Mouse (Mus musculus) hindbrain, postnatal 0 days (tissue): ENCODE data around the gene 5730596B20Rik. TPM values are rescaled to one million over a fixed set of nuclear protein-coding genes. Genes with fewer than 3 reads are reported as not detected.

ENCODE experiments used
- ATAC-seq: fragments of 200-750 bp; cut with Nextera tagmentation; 2 replicates; pipeline ENCODE4 v1.8.0; 2017; ENCODE audit warnings: mild to moderate bottlenecking, moderate TSS enrichment, moderate library complexity
- DNase-seq: peaks from one replicate; pipeline ENCODE4 v3.0.0-alpha.2; 2015; ENCODE audit warnings: low spot score
- H3K27ac ChIP-seq: fragments of 300-500 bp; sonication (generic); 2 replicates; pipeline ENCODE4 v1.5.1; 2014; ENCODE audit warnings: mild to moderate bottlenecking
- H3K27me3 ChIP-seq: fragments of 300-500 bp; sonication (generic); 2 replicates; pipeline ENCODE4 v1.6.1; 2014; ENCODE audit warnings: low read length, mixed read lengths; ENCODE audit not compliant: insufficient read depth
- H3K36me3 ChIP-seq: fragments of 300-500 bp; sonication (generic); 2 replicates; pipeline ENCODE4 v1.6.1; 2014; ENCODE audit warnings: low read length, mixed read lengths; ENCODE audit not compliant: insufficient read depth
- H3K4me1 ChIP-seq: fragments of 300-500 bp; sonication (generic); 2 replicates; pipeline ENCODE4 v1.6.1; 2014; ENCODE audit warnings: antibody characterized with exemption, low read length, mixed read lengths; ENCODE audit not compliant: insufficient read depth
- H3K4me2 ChIP-seq: fragments of 300-500 bp; sonication (generic); 2 replicates; pipeline ENCODE4 v1.6.1; 2014; ENCODE audit warnings: low read depth, mild to moderate bottlenecking, low read length, moderate library complexity, mixed read lengths
- H3K4me3 ChIP-seq: fragments of 300-500 bp; sonication (generic); 2 replicates; pipeline ENCODE4 v1.5.1; 2014; ENCODE audit warnings: low read length
- H3K9ac ChIP-seq: fragments of 300-500 bp; sonication (generic); replicated peaks from 2 replicates; pipeline ENCODE4 v1.6.1; 2014; ENCODE audit warnings: mild to moderate bottlenecking, low read length, moderate library complexity, mixed read lengths
- H3K9me3 ChIP-seq: fragments of 300-500 bp; sonication (generic); 2 replicates; pipeline ENCODE4 v1.6.1; 2016; ENCODE audit warnings: low read length, mixed read lengths
- CTCF ChIP-seq: IDR thresholded peaks from 2 replicates; pipeline ENCODE4 v1.5.1; 2016; ENCODE audit warnings: antibody characterized with exemption, control low read depth, low read depth
- WGBS: fragments of 180-500 bp; shearing (Covaris S2); extraction: QIAGEN DNeasy Blood & Tissue Kit; methylation state at CpG from one replicate; pipeline ENCODE4 v1.1.7; 2014; 5-methylcytosine and 5-hydroxymethylcytosine counted together
- polyA plus RNA-seq: library from polyadenylated mRNA; unstranded; fragments of >200 nt; fragmentation: Nextera tagmentation; extraction: Ambion mirVana; gene quantifications from 2 replicates; pipeline ENCODE4 v1.2.1, GENCODE M21; 2015
- total RNA-seq: library from RNA; depleted of rRNA; stranded (reverse); fragments of >200 nt; gene quantifications from 2 replicates; pipeline ENCODE4 v1.2.3, GENCODE M21; 2014

5730596B20Rik gene
- total and polyA plus RNA-seq, 2 experiments from 2014 or later = 1.2 to 1.5 TPM

DNA sequence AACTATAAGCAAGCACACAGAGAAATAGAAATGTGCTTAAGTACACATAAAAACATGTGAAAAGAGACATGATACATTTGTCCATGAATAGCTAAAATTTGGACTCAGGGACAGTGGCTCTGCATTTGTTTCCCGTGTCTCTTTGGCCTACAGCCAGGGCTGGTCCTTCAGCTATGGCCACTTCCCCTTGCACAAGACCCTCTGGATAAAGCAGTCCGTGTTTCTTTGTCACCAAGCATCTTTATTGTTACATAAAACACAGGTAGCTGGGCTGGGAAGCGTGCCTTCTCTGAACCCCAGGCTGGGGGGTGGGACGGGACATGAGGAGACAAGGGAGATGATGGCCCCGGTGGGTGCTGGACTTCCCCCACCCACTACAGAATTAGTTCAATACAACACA lies 37.0 kb downstream of the 5730596B20Rik start:
- 11% methylated on average over 5 of the region's 5 CpGs for WGBS
- Histone ChIP-seq H3K9ac (no peak overlapping the region), H3K9me3 (no peaks in the 10 kb centered on the region), H3K4me2 (no peak overlapping the region), H3K27me3 (peaks cover 98% of the 10 kb centered on the region), H3K4me1 (no peaks in the 10 kb centered on the region), H3K27ac (no peak overlapping the region), H3K36me3 (no peaks in the 10 kb centered on the region), H3K4me3 (no peak overlapping the region)
- ATAC-seq (no peak), DNase-seq (no peak)
- no peak for TF ChIP-seq CTCF

DNA sequence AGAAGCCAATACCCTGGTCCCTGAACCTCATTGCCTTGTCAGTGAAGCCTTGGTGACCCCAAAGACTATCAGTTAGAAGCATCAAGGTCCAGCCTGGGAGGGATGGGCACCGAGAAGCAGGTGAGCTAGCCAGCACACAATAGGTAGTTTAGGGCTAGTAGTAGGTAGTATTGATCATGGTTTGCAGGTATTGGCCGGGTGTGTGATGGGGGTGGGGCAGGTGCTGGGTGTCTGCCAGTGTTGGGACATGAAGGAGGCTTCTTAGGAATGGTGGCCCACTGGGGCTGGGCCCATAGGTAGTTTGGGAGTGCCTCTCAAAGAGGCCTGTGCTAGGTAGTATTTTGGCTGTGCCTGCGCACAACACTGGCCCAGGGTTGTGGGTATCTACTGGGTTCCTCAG lies 37.8 kb downstream of the 5730596B20Rik start:
- no peak for ATAC-seq
- Histone ChIP-seq H3K27ac (no peak overlapping the region), H3K36me3 (no peaks in the 10 kb centered on the region), H3K4me2 (no peak overlapping the region), H3K9ac (no peak overlapping the region), H3K9me3 (no peaks in the 10 kb centered on the region), H3K27me3 (peaks cover 98% of the 10 kb centered on the region), H3K4me1 (no peaks in the 10 kb centered on the region), H3K4me3 (no peak overlapping the region)
- no peak for TF ChIP-seq CTCF
- 16% methylated on average over 3 of the region's 3 CpGs for WGBS
- no peak for DNase-seq

DNA sequence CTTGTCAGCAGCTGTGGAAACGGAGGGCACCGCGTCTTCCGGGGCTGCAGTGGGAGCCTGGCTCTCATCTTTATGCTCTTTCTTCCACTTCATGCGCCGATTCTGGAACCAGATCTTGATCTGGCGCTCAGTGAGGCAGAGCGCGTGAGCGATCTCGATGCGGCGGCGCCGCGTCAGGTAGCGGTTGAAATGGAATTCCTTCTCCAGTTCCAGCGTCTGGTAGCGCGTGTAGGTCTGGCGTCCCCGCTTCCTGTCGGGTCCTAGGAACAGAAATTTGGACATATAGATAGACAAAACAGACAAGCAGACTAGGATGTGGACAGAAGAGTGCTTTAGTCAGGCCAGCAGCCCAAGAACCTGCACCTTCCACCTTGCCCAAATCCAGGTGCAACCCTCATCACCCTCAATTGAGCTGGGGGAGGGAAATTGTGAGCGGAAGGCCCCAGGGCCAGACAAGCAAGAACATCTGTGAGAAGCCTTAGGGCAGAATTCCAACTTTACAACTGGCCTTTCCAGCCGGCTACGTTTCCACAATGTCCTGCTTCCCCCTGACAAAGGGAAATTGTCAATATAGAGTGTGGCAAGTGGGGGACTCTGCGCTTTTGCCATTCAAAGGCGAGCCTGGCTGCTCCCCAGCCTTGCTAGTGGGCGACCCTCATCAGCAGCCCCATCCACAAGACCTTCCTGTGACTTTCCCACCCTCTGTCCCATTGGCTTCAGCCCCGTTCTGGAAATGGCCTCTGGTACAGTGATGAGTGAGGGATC lies 38.7 kb downstream of the 5730596B20Rik start:
- H3K4me2 ChIP-seq = no peak overlapping the region
- no peak for DNase-seq
- no peaks in the 10 kb centered on the region for H3K4me1 ChIP-seq
- H3K36me3 ChIP-seq = no peaks in the 10 kb centered on the region
- no peak for TF ChIP-seq CTCF
- ATAC-seq = no peak
- peaks cover 96% of the 10 kb centered on the region for H3K27me3 ChIP-seq
- H3K27ac ChIP-seq = no peak overlapping the region
- H3K9me3 ChIP-seq = no peaks in the 10 kb centered on the region
- no peak overlapping the region for H3K9ac ChIP-seq
- WGBS = 4% methylated on average over 30 of the region's 30 CpGs
- no peak overlapping the region for H3K4me3 ChIP-seq

DNA sequence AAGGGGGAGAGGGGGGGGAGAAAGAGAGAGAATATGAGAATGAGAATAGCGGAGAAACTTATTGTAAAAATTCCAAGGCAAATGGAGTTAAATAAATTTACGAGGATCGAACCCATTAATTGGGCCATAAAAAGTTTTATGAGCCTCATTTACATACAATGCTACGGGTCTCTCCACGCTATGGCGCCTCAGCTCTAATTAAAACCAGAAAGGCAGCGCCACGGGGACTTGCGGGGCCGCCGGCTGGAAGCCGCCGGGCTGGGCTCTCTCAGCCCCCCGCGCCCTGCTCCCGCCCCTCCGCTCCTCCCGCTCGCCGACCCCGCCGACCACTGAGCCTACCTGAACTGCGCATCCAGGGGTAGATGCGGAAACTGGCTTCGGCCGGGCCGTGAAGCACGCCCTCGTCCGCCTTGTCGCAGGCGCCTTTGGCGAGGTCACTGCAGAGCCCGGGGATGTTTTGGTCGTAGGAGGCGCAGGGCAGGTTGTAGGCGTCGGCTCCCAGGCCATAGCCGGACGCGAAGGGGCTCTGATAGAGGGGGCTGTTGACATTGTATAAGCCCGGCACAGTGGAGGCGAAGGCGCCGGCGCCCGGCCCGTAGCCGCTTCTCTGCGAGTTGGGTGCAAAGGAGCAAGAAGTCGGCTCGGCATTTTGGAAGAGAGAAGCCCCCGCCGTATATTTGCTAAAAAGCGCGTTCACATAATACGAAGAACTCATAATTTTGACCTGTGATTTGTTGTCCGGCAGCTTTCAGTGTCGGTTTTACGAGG lies 39.6 kb downstream of the 5730596B20Rik start:
- WGBS = 2% methylated on average over 60 of the region's 60 CpGs
- Histone ChIP-seq H3K4me3 (peak overlapping the region; percentile 23), H3K4me1 (no peaks in the 10 kb centered on the region), H3K9me3 (no peaks in the 10 kb centered on the region), H3K27ac (no peak overlapping the region), H3K27me3 (peaks cover 96% of the 10 kb centered on the region), H3K4me2 (peak overlapping the region; percentile 31; the same call in 1 of the 2 replicates), H3K36me3 (no peaks in the 10 kb centered on the region), H3K9ac (no peak overlapping the region)
- ATAC-seq (no peak), DNase-seq (no peak)
- no peak for TF ChIP-seq CTCF

DNA sequence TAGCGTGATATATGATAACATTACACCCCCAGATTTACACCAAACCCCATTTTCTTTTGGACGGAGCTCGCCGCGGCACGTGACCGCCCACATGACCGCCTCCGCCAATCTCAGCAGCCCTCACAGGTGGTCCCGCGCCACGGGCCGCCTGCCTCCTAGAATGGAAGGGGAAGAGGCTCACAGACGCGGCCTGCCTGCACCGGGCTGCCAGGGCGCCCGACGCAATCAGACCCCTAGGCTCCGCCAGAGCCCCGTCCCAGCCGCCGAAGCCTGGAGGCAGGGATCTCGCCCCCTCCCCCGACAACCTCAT lies 40.1 kb downstream of the 5730596B20Rik start:
- Histone ChIP-seq H3K27me3 (peaks cover 96% of the 10 kb centered on the region), H3K4me1 (no peaks in the 10 kb centered on the region), H3K4me3 (peak overlapping the region; percentile 23), H3K9ac (no peak overlapping the region), H3K4me2 (peak overlapping the region; percentile 31; the same call in 1 of the 2 replicates), H3K36me3 (no peaks in the 10 kb centered on the region), H3K9me3 (no peaks in the 10 kb centered on the region), H3K27ac (no peak overlapping the region)
- no peak for ATAC-seq
- WGBS = under 1% methylated on average over 25 of the region's 25 CpGs
- DNase-seq = no peak
- no peak for TF ChIP-seq CTCF

DNA sequence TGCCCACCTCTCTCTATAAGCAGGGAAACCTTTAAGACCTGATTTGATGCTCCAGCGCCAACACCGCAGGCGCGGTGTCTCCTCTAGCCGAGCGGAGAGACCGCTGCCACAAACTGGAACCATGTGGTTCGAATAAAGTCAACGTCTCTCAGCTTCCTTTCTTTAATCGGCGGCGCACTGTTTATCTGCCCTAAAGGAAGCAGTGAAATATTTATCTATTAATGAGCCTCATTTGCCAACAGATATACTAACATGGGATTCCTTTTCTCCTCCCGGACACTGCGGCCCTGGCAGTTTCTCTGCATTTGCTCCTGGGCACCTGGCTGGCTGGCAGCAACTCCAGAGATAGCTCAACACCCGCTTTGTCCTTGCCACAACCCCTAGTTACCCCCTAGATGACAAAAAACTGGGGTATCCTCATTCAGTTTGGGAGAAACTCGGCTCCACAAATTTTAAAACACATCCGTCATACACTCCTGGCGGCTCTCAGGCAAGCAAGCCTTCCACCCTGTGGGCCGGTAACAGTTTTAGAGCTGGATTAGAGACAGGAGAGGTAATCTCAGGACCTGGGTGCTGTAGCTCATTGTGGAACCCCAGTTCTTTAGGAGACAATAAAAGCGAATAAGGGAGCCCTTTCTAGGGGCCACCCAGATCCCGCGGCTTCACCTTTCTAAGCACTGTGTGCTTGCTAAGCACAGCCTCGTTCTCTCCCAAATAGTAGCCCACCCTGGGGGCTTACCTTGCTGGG lies 40.8 kb downstream of the 5730596B20Rik start:
- no peak overlapping the region for H3K4me3 ChIP-seq
- ATAC-seq = no peak
- no peak for TF ChIP-seq CTCF
- H3K4me1 ChIP-seq = no peaks in the 10 kb centered on the region
- no peaks in the 10 kb centered on the region for H3K9me3 ChIP-seq
- no peak overlapping the region for H3K4me2 ChIP-seq
- H3K36me3 ChIP-seq = no peaks in the 10 kb centered on the region
- no peak overlapping the region for H3K27ac ChIP-seq
- no peak for DNase-seq
- no peak overlapping the region for H3K9ac ChIP-seq
- peaks cover 97% of the 10 kb centered on the region for H3K27me3 ChIP-seq
- 6% methylated on average over 23 of the region's 23 CpGs for WGBS
